Mouse (Mus musculus) midbrain, embryonic 12.5 days (tissue): Measurements from ENCODE around the gene Tagap. TPM values are rescaled to one million over a fixed set of nuclear protein-coding genes. Genes with fewer than 3 reads are reported as not detected.

Experiments used
- ATAC-seq: fragments of 200-750 bp; cut with Nextera tagmentation; 2 replicates; pipeline ENCODE4 v1.8.0; 2017; ENCODE audit warnings: low read depth, moderate TSS enrichment, moderate library complexity; ENCODE audit not compliant: low FRiP score
- H3K27ac ChIP-seq: fragments of 300-500 bp; sonication (generic); replicated peaks from 2 replicates; pipeline ENCODE4 v1.5.1; 2016; ENCODE audit warnings: mild to moderate bottlenecking
- H3K27me3 ChIP-seq: fragments of 300-500 bp; sonication (generic); 2 replicates; pipeline ENCODE4 v1.6.1; 2016; ENCODE audit warnings: mild to moderate bottlenecking
- H3K36me3 ChIP-seq: fragments of 300-500 bp; sonication (generic); 2 replicates; pipeline ENCODE4 v1.6.1; 2016
- H3K4me1 ChIP-seq: fragments of 300-500 bp; sonication (generic); 2 replicates; pipeline ENCODE4 v1.6.1; 2016
- H3K4me2 ChIP-seq: fragments of 300-500 bp; sonication (generic); replicated peaks from 2 replicates; pipeline ENCODE4 v1.6.1; 2016; ENCODE audit warnings: mild to moderate bottlenecking, moderate library complexity
- H3K4me3 ChIP-seq: fragments of 300-500 bp; sonication (generic); 2 replicates; pipeline ENCODE4 v1.5.1; 2016; ENCODE audit warnings: mild to moderate bottlenecking
- H3K9ac ChIP-seq: fragments of 300-500 bp; sonication (generic); replicated peaks from 2 replicates; pipeline ENCODE4 v1.6.1; 2016; ENCODE audit warnings: mild to moderate bottlenecking, moderate library complexity
- H3K9me3 ChIP-seq: fragments of 300-500 bp; sonication (generic); 2 replicates; pipeline ENCODE4 v1.6.1; 2016; ENCODE audit warnings: mild to moderate bottlenecking
- WGBS: fragments of 180-500 bp; shearing (Covaris S2); methylation state at CpG from one replicate; pipeline ENCODE4 v1.1.7; 2016; 5-methylcytosine and 5-hydroxymethylcytosine counted together
- polyA plus RNA-seq: library from polyadenylated mRNA; unstranded; fragments of >200 nt; fragmentation: Nextera tagmentation; extraction: Ambion mirVana; gene quantifications from 2 replicates; pipeline ENCODE4 v1.2.1, GENCODE M21; 2016

The Tagap gene
- polyA plus RNA-seq, 1 experiment from 2014 or later, result 0.56 TPM

DNA sequence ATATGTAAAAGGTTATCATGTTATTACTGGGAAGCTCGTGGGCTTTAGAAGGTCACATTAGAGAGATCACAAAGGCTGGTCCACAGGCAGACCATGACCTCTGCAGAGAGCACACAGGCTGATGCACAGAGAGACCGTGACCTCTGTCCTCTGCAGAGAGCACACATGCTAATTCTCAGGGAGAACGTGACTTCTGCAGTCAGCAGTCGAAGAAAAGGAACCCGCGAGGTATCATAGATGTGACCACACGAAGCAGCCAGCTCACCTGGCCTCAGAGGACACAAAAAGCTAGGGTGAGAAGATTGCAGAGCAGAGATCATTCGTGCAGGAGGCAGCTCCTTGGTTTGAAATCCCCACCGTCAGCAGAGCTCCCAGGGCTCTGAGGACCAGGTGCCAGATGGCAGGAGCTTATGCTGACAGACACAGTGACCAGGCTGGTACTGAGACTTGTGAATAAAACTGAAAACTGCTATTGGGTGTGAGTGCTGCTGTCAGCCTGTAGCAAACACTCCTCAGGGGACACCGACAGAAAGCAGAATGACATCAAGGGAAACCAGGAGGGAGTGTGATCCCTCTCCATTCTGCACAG, 29.7 kb upstream of the Tagap start:
- no peak overlapping the region for H3K9ac ChIP-seq
- no peak overlapping the region for H3K4me2 ChIP-seq
- WGBS, result 63% methylated on average over 10 of the region's 10 CpGs
- H3K9me3 ChIP-seq, result no peaks in the 10 kb centered on the region
- ATAC-seq, result no peak
- no peak overlapping the region for H3K4me3 ChIP-seq
- no peak overlapping the region for H3K27ac ChIP-seq
- no peaks in the 10 kb centered on the region for H3K27me3 ChIP-seq
- no peaks in the 10 kb centered on the region for H3K36me3 ChIP-seq
- no peaks in the 10 kb centered on the region for H3K4me1 ChIP-seq

- Histone ChIP-seq H3K4me3 (no peak overlapping the region), H3K4me1 (0 out of 2 replicates have a peak, but pooled peaks cover under 1% of the 10 kb centered on the region), H3K27me3 (no peaks in the 10 kb centered on the region), H3K4me2 (no peak overlapping the region), H3K27ac (no peak overlapping the region), H3K9ac (no peak overlapping the region), H3K36me3 (no peaks in the 10 kb centered on the region), H3K9me3 (no peaks in the 10 kb centered on the region)
- ATAC-seq, result no peak
- 90% methylated on average over 11 of the region's 11 CpGs for WGBS
Observed at GRCm38 (mm10) chr17:7897120-7897519, 28.7 kb upstream of the Tagap start.

DNA sequence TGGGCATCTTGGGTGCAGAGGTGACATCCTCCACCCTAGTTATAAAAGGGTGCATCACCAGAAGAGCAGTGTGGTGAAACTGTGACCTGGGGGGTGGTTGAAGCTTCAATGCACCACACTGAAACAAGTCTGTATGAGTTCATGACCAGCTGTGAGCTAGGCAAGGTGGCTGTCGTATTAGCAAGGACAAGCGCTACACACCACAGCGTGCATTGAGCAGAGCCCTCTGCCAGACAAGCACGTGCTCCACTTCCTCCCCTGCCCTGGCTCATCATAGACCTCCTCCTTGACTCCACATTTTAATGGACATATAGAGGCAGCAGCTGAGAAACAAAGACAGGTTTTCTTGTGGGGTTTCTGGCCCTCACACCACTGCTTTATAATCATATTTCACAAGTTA, 28.0 kb upstream of the Tagap start:
- 74% methylated on average over 4 of the region's 4 CpGs for whole genome bisulfite sequencing
- Histone ChIP-seq H3K9ac (no peak overlapping the region), H3K27ac (no peak overlapping the region), H3K9me3 (no peaks in the 10 kb centered on the region), H3K36me3 (no peaks in the 10 kb centered on the region), H3K4me2 (no peak overlapping the region), H3K27me3 (no peaks in the 10 kb centered on the region), H3K4me3 (no peak overlapping the region), H3K4me1 (0 out of 2 replicates have a peak, but pooled peaks cover 3% of the 10 kb centered on the region)
- no peak for ATAC-seq

GRCm38 (mm10) chr17:7899233-7899632, 26.6 kb upstream of the Tagap start:
- no peaks in the 10 kb centered on the region for H3K27me3 ChIP-seq
- no peak overlapping the region for H3K27ac ChIP-seq
- 77% methylated on average over 6 of the region's 6 CpGs for WGBS
- no peak overlapping the region for H3K4me2 ChIP-seq
- H3K9ac ChIP-seq, result no peak overlapping the region
- H3K4me1 ChIP-seq, result 0 out of 2 replicates have a peak, but pooled peaks cover 3% of the 10 kb centered on the region
- no peaks in the 10 kb centered on the region for H3K36me3 ChIP-seq
- H3K4me3 ChIP-seq, result no peak overlapping the region
- H3K9me3 ChIP-seq, result no peaks in the 10 kb centered on the region
- no peak for ATAC-seq

DNA sequence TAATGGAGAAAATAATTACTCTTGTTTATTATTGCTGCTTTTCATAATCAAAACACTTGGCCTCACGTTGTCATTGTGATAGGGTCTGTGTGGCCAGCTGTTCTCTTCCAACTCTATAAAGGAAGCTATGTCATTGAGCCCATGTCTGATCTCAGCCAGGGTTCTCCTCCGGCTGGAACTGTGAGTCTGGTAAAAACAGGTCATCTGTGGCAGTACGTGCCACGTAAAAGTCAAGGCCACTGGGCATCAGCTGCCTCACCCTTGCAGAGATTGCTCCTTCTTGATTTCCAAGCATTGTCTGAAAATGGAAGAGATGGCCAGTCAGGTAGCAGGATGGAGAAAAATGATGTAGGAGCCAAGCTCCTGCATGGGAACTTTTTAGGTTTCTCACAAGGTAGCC, 25.8 kb upstream of the Tagap start:
- no peak overlapping the region for H3K27ac ChIP-seq
- H3K27me3 ChIP-seq, result no peaks in the 10 kb centered on the region
- H3K9ac ChIP-seq, result no peak overlapping the region
- no peaks in the 10 kb centered on the region for H3K36me3 ChIP-seq
- no peaks in the 10 kb centered on the region for H3K9me3 ChIP-seq
- WGBS, result 87% methylated on average over 4 of the region's 4 CpGs
- no peak overlapping the region for H3K4me3 ChIP-seq
- 0 out of 2 replicates have a peak, but pooled peaks cover 3% of the 10 kb centered on the region for H3K4me1 ChIP-seq
- ATAC-seq, result no peak
- no peak overlapping the region for H3K4me2 ChIP-seq

GRCm38 (mm10) chr17:7901536-7901935, 24.3 kb upstream of the Tagap start:
- H3K4me2 ChIP-seq, result no peak overlapping the region
- no peak overlapping the region for H3K27ac ChIP-seq
- 0 out of 2 replicates have a peak, but pooled peaks cover 3% of the 10 kb centered on the region for H3K4me1 ChIP-seq
- no peak overlapping the region for H3K9ac ChIP-seq
- H3K4me3 ChIP-seq, result no peak overlapping the region
- no peaks in the 10 kb centered on the region for H3K36me3 ChIP-seq
- no peak for ATAC-seq
- WGBS, result 80% methylated on average over 2 of the region's 2 CpGs
- no peaks in the 10 kb centered on the region for H3K9me3 ChIP-seq
- H3K27me3 ChIP-seq, result no peaks in the 10 kb centered on the region

DNA sequence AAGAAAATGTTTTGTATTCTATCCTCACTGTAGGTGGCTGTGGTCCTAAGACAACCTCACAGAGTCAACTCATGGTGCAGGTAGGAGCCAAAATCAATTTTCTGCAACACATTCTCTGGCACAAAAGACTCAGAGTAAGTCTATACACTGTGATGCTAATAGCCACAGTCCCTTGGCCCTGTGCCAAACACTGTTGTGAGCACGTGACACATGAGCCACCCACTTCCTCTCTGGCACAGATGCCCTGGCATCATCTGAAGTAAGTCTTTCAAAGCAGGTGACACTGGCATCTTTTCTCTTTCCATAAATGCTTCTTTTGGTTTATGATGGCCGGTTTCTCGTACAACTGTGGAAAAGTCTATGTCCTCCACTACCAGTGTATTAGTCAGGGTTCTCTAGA, 23.4 kb upstream of the Tagap start:
- Histone ChIP-seq H3K4me2 (no peak overlapping the region), H3K9me3 (no peaks in the 10 kb centered on the region), H3K27me3 (no peaks in the 10 kb centered on the region), H3K4me1 (0 out of 2 replicates have a peak, but pooled peaks cover 3% of the 10 kb centered on the region), H3K9ac (no peak overlapping the region), H3K4me3 (no peak overlapping the region), H3K36me3 (no peaks in the 10 kb centered on the region), H3K27ac (no peak overlapping the region)
- WGBS, result 74% methylated on average over 3 of the region's 3 CpGs
- ATAC-seq, result no peak

DNA sequence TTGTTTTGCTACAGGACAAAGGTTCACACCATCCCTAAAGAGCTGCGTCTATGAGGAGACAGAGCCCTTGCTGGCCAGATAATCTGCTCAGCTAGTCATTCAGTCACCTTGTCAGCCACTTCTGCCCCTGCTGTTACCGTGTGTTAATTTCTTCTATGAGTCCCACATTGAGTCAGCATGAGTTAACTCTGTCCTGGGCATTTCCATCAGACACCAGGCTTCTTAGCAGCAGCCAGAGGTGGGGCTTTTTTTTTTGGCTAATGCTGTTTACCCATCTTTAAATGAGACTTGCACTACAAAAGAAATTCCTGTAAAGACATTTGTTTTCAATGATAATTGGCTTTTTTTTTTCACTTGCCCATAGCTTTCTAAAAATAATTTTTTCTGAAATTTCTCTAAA, 20.8 kb upstream of the Tagap start:
- Histone ChIP-seq H3K27me3 (no peaks in the 10 kb centered on the region), H3K36me3 (no peaks in the 10 kb centered on the region), H3K4me1 (0 out of 2 replicates have a peak, but pooled peaks cover 3% of the 10 kb centered on the region), H3K9me3 (no peaks in the 10 kb centered on the region), H3K4me3 (no peak overlapping the region), H3K4me2 (no peak overlapping the region), H3K27ac (no peak overlapping the region), H3K9ac (no peak overlapping the region)
- 40% methylated on average over 2 of the region's 2 CpGs for WGBS
- ATAC-seq, result no peak

GRCm38 (mm10) chr17:7905936-7906685, 19.7 kb upstream of the Tagap start:
- H3K27me3 ChIP-seq, result no peaks in the 10 kb centered on the region
- H3K27ac ChIP-seq, result no peak overlapping the region
- no peak overlapping the region for H3K9ac ChIP-seq
- no peak overlapping the region for H3K4me3 ChIP-seq
- no peaks in the 10 kb centered on the region for H3K36me3 ChIP-seq
- H3K9me3 ChIP-seq, result peaks cover 2% of the 10 kb centered on the region; the same call in 1 of the 2 replicates
- WGBS, result 39% methylated on average over 4 of the region's 4 CpGs
- no peak overlapping the region for H3K4me2 ChIP-seq
- ATAC-seq, result no peak
- H3K4me1 ChIP-seq, result 0 out of 2 replicates have a peak, but pooled peaks cover 3% of the 10 kb centered on the region

DNA sequence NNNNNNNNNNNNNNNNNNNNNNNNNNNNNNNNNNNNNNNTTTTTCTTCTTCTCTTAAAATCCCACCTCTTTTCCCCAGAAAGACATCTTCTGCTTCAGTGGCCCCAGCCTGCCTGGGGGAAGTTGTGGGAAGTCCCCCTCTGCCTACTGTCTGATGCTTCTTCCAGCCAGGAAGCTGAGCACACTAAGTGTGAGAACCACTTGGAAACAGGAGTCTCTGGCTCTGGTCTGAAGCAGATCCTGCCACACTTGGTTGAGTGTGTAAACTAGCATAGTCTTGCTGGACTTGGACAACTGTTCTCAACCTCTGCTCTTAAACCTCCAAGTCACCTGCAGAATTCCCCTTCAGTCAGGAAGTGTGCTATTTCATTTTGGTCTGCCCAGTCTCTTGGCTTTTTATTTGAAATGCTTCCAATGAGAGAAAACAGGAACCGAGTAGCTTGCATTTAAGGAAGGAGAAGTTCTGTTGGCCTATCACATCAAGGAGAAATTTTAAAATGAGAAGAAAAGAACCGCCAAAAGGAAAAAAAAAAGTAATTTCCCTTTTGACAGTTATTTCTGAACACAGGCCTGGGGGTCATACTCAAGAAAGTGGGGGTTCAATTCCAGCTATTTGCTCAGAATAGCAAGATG, 11.1 kb upstream of the Tagap start:
- no peaks in the 10 kb centered on the region for H3K36me3 ChIP-seq
- no peak overlapping the region for H3K9ac ChIP-seq
- no peaks in the 10 kb centered on the region for H3K27me3 ChIP-seq
- no peak overlapping the region for H3K27ac ChIP-seq
- H3K4me1 ChIP-seq, result no peaks in the 10 kb centered on the region
- no peak overlapping the region for H3K4me3 ChIP-seq
- no peak for ATAC-seq
- H3K9me3 ChIP-seq, result peaks cover 5% of the 10 kb centered on the region
- WGBS, result 81% methylated on average over 2 of the region's 2 CpGs
- no peak overlapping the region for H3K4me2 ChIP-seq

GRCm38 (mm10) chr17:7915791-7916190, 10.0 kb upstream of the Tagap start:
- ATAC-seq, result no peak
- no peak overlapping the region for H3K9ac ChIP-seq
- H3K27ac ChIP-seq, result no peak overlapping the region
- WGBS, result 89% methylated on average over 9 of the region's 9 CpGs
- H3K4me3 ChIP-seq, result no peak overlapping the region
- H3K27me3 ChIP-seq, result no peaks in the 10 kb centered on the region
- no peaks in the 10 kb centered on the region for H3K4me1 ChIP-seq
- H3K36me3 ChIP-seq, result no peaks in the 10 kb centered on the region
- H3K9me3 ChIP-seq, result peaks cover 5% of the 10 kb centered on the region
- no peak overlapping the region for H3K4me2 ChIP-seq
